Mouse (Mus musculus) T-helper 1 cell (primary cell): ENCODE data around the gene Spryd7.

ENCODE experiments used
- in situ Hi-C: fragments of 300-600 bp; cut with MboI, MseI; formaldehyde crosslinking; loops from one replicate; pipeline ENCODE4 v1.15.1; 2025; ENCODE audit warnings: high pct_unique_total_duplicates

Gene Spryd7

DNA sequence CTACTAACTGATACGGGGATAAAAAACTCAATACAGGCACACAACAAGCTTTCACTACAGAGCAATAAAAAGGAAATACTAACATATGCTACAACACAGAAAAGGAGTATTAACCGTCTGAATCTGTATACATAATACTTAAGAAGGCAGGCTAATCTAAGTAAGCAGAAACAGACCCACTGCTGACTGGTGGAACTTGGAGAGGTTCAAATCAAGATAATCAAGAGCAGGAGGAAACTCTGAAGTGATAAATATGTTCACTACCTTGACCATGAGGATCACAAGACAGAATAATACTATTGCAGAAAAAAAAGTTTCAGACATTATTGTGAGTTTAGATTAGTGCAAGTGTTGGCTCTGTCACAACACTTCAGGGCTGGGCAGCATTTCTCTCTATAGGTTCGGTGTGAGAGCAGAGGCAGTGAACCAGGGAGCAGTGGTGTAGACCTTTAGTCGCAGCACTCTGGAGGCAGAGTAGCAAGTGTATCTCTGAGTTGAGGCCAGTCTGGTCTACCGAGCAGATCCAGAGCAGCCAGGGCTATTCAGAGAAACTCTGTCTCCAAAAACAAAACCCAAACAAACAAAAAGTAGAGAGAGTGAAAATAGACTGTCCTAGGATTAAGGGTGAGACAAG lies 19.9 kb downstream of the Spryd7 start:
- in situ Hi-C loops = loop anchor here (10.0 kb wide), 1 partner anchor 918 kb away; the partner anchor contains the start of gene Gucy1b2

DNA sequence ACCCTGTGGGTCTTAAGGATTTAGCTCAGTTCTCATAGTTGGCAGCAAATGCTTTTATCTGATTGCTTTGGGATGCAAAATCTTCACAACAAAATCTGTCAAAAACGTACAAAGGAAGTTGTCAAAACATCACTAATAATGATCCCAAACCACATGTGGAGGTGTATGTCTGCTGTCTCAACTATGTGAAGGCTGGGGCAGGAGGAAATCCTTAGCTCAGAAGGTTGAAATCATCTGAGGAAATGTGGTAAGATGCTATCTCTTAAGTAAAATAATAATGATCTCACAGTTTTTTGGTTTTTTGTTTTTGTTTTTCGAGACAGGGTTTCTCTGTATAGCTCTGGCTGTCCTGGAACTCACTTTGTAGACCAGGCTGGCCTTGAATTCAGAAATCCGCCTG lies 20.9 kb downstream of the Spryd7 start:
- in situ Hi-C loops = loop anchor here (10.0 kb wide), 1 partner anchor 919 kb away; the partner anchor contains the start of gene Gucy1b2

- in situ Hi-C loops = loop anchor here (5.0 to 10.0 kb wide), 2 partner anchors 74 to 924 kb away; partner anchors contain the start of gene Gucy1b2
Observed at GRCm38 (mm10) chr14:61530966-61531365, 25.7 kb downstream of the Spryd7 start.

GRCm38 (mm10) chr14:61530396-61530795 lies 26.3 kb downstream of the Spryd7 start:
- in situ Hi-C loops = loop anchor here (5.0 to 10.0 kb wide), 2 partner anchors 73 to 924 kb away; partner anchors contain the start of gene Gucy1b2

- in situ Hi-C loops = no loop called here
Observed at GRCm38 (mm10) chr14:61529533-61529932, 27.2 kb downstream of the Spryd7 start.

DNA sequence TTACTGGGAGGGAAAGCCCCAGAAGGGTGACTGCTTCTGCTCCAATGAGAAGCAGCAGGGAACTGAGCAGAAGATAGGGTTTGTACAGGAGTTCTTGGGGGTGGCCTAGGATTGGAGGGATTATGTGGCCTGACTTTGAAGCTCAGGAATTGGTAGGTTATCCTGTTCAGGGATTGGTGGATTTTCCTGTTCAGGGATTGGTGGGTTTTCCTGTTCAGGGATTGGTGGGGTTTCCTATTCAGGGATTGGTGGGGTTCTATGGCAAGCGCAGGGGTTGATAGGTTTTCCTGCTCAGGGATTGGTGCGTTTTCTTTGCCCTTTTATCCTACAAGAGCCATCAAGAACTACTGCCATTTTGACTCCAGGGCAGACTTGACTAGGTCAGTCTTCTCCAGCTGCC lies 30.7 kb downstream of the Spryd7 start:
- in situ Hi-C loops = no loop called here

- in situ Hi-C loops = no loop called here
Observed at GRCm38 (mm10) chr14:61523821-61524220, 32.9 kb downstream of the Spryd7 start.

DNA sequence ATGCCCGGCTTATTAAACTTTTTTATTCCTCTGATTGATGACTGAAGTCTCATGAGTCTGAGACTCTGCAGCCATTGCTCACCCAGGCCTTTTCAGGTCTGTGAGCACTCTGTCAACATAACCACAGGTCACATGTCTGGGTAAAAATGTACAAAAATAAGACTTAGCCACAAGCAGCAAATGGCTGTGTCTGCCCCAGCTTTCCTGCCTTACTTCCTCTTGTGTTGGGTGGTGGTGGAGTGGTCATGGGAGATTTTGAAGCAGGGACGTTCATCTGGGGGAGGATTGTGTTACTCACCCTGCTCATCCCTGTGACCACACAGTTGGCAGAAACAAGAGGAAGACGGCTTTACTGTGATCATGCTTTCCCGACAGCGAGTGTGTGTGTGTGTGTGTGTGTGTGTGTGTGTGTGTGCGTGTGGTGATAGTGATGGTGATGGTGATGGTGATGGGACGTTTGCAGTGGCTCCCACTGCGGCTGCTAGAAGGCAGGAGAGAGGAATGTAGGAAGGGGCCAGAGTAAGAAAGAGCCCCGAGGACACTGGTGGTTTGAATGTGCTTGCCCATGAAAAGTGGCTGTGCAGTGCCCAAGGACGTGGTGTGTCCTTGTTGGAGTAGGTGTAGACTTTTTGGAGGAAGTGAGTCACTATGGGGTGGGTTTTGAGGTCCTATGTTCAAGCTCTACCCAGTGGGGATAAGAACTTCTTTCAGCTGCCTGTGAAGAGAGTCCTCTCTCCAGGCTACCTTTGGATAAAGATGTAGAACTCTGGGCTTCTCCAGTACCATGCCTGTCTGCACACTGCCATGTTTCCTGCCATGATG lies 37.8 kb downstream of the Spryd7 start:
- in situ Hi-C loops = no loop called here

- in situ Hi-C loops = no loop called here
Observed at GRCm38 (mm10) chr14:61516471-61517426, 39.9 kb downstream of the Spryd7 start.

DNA sequence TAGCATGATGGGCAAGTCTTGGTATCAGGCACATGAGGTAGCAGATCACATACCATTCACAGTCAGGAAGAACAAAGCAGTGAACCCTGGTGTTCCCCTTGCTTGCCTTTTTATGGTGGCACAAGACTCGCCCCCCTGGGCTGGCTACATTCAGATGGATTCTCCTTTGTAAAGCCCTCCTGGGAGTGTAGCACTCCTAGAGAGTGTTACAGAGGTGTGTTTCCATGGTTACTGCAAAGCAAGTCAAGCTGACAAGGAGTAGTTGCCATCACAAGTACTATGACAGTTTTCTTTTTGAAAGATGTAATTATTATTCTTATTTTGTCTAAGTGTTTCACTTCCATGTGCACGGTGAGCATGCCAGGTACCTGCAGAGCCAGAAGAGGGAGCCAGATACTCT lies 45.2 kb downstream of the Spryd7 start:
- in situ Hi-C loops = no loop called here

DNA sequence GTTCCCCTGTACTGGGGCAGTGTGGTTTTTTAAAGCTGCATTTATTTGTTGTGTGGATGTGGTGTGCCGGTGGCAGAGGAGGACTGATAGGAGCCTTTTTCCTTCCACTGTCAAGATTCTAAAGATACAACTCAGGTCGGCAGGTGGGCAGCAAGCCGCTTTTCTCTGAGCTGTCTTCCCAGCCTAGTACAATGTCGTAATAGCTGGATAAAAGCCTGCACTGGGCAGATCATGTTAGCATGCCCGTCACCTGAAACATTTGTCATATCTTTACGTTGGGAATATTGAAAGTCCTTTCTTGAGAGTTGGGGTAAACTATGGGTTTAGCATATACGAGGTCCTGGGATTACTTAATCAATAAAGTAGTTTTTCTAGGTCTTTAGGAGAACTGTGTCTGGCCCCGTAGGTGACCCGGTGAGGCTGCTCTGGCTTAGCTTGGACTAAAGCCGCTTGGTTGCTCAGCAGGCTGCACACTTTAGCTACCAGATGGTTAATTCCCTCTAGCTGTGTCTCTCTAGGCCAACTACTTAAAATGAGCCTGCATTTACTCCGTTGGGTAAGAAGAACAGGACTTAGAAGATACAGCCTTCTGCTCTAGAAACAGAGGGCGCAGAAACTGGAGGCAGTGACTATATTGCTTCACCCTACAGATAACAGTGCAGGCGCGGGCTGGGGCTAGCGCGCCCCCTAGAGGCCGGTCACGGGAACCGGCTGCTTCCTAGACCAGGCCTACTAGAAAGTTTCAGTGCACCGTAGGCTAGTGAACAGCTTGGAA lies 58.8 kb downstream of the Spryd7 start:
- in situ Hi-C loops = no loop called here

- in situ Hi-C loops = loop anchor here (5.0 kb wide), 1 partner anchor 161 kb away; no protein-coding TSS in a partner anchor
Observed at GRCm38 (mm10) chr14:61493511-61494135, 63.1 kb downstream of the Spryd7 start.
